Mouse (Mus musculus) liver, adult (tissue): ENCODE results near the gene Eif2ak2.

Experiments
- GATA4 ChIP-seq: IDR thresholded peaks from 2 replicates; pipeline ENCODE4 v1.6.1; 2014; ENCODE audit warnings: mild to moderate bottlenecking, low read length; ENCODE audit not compliant: insufficient replicate concordance

Gene Eif2ak2

DNA sequence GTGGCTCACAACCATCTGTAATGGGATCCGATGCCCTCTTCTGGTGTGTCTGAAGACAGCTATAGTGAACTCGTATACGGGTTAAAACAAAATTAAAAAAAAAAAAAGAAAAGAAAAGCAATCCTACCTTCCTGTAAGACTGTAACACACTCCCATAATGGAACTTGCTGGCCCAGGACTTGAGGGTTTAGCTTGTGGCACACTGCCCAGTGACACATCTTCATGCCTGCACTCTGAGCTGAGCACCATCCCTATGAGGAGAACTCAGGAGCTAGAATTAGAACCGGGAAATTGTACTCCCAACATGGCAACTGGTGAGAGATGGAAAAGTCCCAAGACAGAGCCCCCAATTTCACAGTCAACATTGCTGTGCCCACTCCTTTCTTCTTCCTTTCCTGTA, 918 bp upstream of the Eif2ak2 start:
- no peak for TF ChIP-seq GATA4

- TF ChIP-seq GATA4 = no peak
These were observed 482 bp downstream of the Eif2ak2 start for GRCm38 (mm10) chr17:78881878-78882304.

- no peak for TF ChIP-seq GATA4
These were observed 8.5 kb downstream of the Eif2ak2 start for GRCm38 (mm10) chr17:78873886-78874285.

DNA sequence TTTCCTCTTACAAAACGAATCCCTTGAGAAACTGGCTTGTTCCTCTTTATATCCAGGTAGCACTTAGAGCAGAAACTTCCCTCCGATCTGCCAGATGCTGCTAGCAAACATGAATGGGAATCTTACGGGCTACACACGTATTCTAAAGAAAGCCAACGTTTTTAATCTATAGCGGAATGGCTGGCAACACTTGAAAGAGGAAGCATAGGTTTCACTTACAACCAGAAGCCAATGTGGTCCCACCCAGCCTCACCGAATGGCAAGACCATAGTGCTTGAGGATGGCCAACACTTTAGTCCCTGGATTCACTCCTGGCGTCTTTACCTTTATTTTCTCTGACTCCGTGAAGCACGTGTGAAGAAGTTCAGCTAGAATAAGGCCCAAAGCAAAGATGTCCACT, 26.1 kb downstream of the Eif2ak2 start:
- TF ChIP-seq GATA4 = no peak

DNA sequence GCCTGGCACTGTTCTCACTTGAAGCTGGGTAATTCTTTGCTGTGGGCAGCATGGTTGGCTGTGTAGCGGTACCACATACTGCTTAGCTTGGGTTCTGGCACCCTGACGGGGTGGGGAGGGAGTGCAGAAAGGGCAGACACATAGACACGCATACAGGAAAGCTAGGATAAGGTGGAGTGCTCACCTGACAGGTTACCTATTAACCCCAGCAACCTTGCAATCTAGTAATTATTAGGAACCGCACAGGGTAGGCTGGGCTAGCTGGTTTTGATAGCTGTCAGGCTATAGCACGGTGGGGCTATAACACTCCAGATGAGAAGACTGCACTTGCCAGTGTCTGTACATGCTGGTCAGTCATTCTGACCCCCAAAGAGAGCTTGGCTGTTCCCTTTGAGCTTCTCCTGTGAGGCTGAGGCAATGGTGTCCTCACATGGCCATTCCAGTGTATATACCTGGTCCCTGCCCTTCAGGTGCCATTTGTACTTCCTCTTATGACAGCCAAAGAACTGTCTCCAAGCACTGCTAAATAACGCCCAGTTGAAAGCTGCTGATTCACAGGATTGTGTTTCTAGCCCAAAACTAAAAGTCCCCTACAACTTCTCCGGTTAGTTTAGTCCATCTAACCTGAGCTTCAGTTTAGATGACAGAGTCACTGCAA, 40.0 kb downstream of the Eif2ak2 start:
- TF ChIP-seq GATA4 = no peak

GRCm38 (mm10) chr17:78836056-78836455, 46.3 kb downstream of the Eif2ak2 start:
- no peak for TF ChIP-seq GATA4

DNA sequence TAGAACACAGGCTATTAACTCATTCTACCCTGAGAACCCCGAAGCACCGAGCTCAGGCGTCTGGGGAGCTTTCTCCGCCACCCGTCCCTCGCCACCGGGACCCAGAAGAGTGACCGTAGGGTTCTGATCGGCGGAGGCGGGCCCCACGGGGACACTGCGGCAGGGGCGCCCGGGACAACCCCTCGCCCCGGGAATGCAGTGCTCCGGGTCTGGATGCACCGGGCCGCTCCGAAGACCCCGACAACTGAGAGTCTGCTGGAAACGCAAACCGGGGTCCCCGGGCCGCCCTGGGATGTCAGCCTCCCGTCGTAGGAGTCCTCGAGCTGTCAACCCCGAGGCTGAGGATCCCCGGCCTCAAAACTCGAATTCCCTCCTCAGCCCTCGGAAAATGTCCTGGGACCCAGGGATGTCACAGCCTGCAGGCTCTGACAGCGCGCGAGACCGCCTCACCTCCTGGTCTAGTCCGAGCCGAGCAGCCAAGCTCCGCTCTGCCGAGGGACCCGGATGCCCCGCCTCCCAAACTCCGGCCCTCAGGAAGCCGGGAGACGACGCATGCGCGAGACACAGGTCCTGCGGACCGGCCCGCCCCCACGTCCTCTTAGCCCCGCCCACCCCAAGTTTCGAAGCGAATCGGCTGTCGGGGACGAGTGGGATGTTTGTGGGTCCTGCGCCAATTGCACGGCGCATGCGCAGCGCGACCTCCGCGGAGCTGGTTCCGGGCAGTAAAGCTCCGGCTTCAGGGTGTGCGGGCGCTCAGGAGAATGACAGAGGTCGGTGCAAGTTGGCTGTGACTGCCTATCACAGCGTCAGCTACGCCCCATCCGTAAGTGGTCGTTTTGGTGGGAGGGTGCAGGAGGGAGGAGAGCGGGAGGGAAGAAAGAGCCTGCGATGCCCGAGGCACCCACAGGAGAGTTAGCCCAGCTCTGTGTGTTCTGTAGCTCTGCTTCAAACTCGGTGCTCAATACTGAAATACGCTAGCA, 47.2 kb downstream of the Eif2ak2 start, which contains the start of the genes Heatr5b and Gpatch11:
TSS of gene Heatr5b (minus strand) at position 509 of the 980 bp plus-strand sequence.
TSS of gene Gpatch11 (plus strand) at position 712 of the 980 bp plus-strand sequence.
- TF ChIP-seq GATA4 = no peak

DNA sequence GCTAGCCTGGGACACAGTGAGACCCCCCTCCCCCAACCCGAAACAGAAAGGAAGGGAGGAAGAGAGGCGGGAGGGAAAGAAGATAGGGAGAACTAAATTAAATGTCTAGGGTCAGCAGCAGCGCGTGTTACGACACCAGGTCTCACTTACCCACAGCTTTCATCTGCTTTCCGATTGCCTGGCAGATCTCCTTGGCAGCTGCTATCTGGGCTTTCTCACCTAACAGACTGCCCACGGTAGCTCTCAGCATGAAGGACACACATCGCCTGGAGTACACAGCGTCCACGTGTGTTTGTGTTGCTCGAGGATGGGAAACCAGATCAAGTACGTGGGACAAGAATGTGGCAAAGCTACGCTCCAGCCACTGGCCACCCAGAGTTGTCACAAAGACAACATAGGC, 58.0 kb downstream of the Eif2ak2 start:
- TF ChIP-seq GATA4 = no peak

DNA sequence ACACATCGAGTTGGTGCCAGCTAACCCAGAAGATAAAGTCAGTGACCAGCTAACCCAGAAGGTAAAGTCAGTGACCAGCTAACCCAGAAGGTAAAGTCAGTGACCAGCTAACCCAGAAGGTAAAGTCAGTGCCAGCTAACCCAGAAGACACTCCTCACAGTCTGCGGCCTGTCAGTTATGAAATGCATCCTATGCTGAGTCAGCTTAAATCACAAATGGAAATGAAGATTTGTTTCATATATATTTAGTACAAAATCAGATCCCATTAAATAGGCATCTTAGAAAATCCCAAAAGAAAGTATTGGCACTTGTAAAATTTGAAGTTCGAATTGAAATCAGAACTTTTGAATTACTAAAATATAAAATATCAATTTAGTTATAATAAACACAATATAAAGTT, 72.8 kb downstream of the Eif2ak2 start:
- TF ChIP-seq GATA4 = no peak

DNA sequence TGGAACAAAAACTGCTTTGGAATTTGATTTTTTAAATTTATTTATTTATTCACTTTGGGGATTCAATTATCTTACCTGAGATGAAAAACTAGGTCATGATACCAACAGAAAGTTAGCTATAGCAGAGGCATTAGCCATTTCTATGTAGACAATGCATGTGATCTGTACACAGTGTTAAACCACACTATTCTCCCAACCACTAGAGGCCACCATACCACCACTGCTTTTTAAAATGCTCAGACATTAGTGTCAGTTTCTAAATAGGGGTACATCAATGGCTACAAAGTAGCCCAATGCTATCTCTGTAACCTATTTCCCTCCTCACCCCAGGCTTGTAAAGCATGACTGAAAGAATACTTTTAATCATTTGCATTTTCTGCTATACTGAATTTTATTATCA, 73.4 kb downstream of the Eif2ak2 start:
- TF ChIP-seq GATA4 = no peak
